Mouse (Mus musculus): Measurements from ENCODE around the gene Bco1.

DNA sequence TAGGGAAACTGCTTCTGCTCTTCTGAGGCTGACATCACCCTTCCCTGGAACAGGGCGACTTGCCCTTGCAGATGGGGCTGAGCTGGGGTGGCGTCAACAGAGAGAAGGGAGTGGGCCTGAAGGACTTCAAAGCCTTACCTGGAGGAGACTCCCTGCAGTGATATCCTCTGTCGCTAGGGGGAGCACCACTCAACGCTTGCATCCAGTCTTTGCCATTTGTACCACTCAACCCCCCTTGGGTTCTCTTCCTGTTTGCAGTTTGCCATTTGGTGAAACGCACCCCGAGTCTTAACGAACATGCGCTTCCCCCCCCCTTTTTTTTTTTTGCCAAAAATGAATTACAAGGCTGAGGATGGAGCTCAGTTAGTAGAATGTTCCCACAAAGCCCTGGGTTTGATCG is 11.9 kb downstream of the Bco1 start:
- TF ChIP-seq CTCF (IDR thresholded peaks at IDR 0.05; ENCODE audit: borderline replicate concordance, insufficient read depth, low read depth, low read length) (peak; percentile 88), POLR2A (IDR thresholded peaks at IDR 0.05; ENCODE audit: borderline replicate concordance, insufficient read depth, low read length) (no peak)
